Mouse (Mus musculus): ENCODE results near the gene Rbm20.

DNA sequence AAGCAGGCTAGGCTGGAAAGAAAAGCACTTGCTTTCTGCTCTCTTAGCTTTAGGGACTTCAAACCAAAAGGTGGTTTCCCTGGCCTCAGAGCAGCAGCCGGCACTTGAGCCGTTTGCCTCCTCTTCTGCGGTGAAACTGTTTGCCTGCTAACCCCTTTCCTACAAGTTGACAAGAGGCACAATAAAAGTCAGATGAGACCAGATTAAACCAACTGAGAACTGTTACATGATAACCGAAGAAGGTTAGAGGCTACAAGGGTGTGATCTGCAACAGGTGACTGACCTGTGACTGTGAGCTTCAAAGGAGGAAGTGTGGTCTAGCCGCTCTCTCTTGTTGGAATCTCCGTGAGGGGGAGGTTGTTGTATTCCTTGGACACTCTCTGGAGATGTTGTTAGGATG, 194.4 kb downstream of the Rbm20 start:
- TF ChIP-seq CTCF (IDR thresholded peaks at IDR 0.05; ENCODE audit: low read depth, low read length) (no peak), POLR2A (IDR thresholded peaks at IDR 0.05; ENCODE audit: insufficient read depth, low read length) (no peak)
